Mouse (Mus musculus): ENCODE measurements around the gene Arpc1a. TPM values are rescaled to one million over a fixed set of nuclear protein-coding genes. Genes with fewer than 3 reads are reported as not detected.
"Not testable (repeated sequence)": the region's sequence is repeated elsewhere in the genome, so short reads cannot be mapped to it uniquely, and the experiment has no call there.

The Arpc1a gene
- polyA plus RNA-seq, 1 experiment from 2014 or later = 159 TPM

DNA sequence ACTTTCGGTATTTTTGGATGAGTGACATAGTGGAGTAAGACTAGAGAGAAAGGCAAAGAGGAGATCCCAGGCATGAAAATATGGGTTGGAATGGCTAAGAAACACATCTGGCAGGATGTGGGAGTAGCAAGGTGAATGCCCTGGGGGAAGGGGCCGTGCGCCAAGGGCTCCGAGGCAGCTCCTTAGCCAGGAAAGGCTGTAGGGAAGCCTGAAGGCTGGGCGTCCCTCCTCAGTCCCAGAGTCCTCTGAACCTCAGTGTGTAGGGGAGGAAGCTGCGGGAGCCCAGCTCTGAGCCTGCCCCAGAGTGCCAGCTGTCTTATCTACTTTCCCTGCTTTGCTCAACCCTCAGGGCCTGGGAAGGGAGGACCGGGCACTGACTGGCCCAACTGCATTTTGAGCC, 37.3 kb downstream of the Arpc1a start:
- H3K27me3 ChIP-seq = no peaks in the 10 kb centered on the region
- H3K9ac ChIP-seq = no peak overlapping the region
- ATAC-seq (ENCODE audit: insufficient number of reproducible peaks, insufficient read depth, low FRiP score, low TSS enrichment) = no peak
- H3K4me3 ChIP-seq = no peak overlapping the region
- peaks cover 25% of the 10 kb centered on the region for H3K36me3 ChIP-seq
- no peaks in the 10 kb centered on the region for H3K9me3 ChIP-seq
- no peak overlapping the region for H3K4me2 ChIP-seq (replicated peaks)
- no peak overlapping the region for H3K27ac ChIP-seq
- H3K4me1 ChIP-seq = peaks cover 7% of the 10 kb centered on the region; the same call in 1 of the 2 replicates
- WGBS = 48% methylated on average over 7 of the region's 7 CpGs

GRCm38 (mm10) chr5:145123396-145123795, 39.8 kb downstream of the Arpc1a start:
- Histone ChIP-seq H3K9ac (no peak overlapping the region), H3K4me1 (peaks cover 7% of the 10 kb centered on the region; the same call in 1 of the 2 replicates), H3K27me3 (no peaks in the 10 kb centered on the region), H3K36me3 (peaks cover 47% of the 10 kb centered on the region), H3K4me3 (no peak overlapping the region), H3K9me3 (no peaks in the 10 kb centered on the region), H3K4me2 (replicated peaks) (no peak overlapping the region), H3K27ac (no peak overlapping the region)
- ATAC-seq (ENCODE audit: insufficient number of reproducible peaks, insufficient read depth, low FRiP score, low TSS enrichment) = no peak
- 94% methylated on average over 19 of the region's 19 CpGs for WGBS

DNA sequence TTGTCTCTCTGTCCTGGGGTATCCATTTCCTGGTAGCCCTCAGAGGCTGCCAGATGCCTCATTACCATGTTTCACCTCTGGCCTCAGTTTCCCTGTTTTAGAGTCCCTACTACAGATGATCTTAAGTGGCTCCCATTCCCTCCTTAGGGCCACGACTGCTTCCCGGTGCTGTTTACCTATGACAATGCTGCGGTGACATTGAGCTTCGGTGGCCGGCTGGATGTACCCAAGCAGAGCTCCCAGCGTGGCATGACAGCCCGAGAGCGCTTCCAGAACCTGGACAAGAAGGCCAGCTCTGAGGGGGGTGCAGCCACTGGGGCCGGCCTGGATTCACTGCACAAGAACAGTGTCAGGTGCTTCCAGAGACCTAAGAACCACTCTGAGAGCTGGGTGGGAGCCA, 43.0 kb downstream of the Arpc1a start:
- WGBS = 96% methylated on average over 9 of the region's 9 CpGs
- Histone ChIP-seq H3K27ac (no peak overlapping the region), H3K9me3 (no peaks in the 10 kb centered on the region), H3K4me3 (no peak overlapping the region), H3K9ac (no peak overlapping the region), H3K4me1 (no peaks in the 10 kb centered on the region), H3K27me3 (no peaks in the 10 kb centered on the region), H3K4me2 (replicated peaks) (no peak overlapping the region), H3K36me3 (peaks cover 76% of the 10 kb centered on the region)
- ATAC-seq (ENCODE audit: insufficient number of reproducible peaks, insufficient read depth, low FRiP score, low TSS enrichment) = no peak

- H3K27ac ChIP-seq = no peak overlapping the region
- no peak overlapping the region for H3K4me3 ChIP-seq
- H3K27me3 ChIP-seq = no peaks in the 10 kb centered on the region
- H3K4me2 ChIP-seq (replicated peaks) = no peak overlapping the region
- no peaks in the 10 kb centered on the region for H3K9me3 ChIP-seq
- H3K9ac ChIP-seq = no peak overlapping the region
- no peaks in the 10 kb centered on the region for H3K4me1 ChIP-seq
- H3K36me3 ChIP-seq = peaks cover 90% of the 10 kb centered on the region
- WGBS = 92% methylated on average over 4 of the region's 4 CpGs
- ATAC-seq (ENCODE audit: insufficient number of reproducible peaks, insufficient read depth, low FRiP score, low TSS enrichment) = no peak
These were observed 45.5 kb downstream of the Arpc1a start for GRCm38 (mm10) chr5:145129124-145129523.

DNA sequence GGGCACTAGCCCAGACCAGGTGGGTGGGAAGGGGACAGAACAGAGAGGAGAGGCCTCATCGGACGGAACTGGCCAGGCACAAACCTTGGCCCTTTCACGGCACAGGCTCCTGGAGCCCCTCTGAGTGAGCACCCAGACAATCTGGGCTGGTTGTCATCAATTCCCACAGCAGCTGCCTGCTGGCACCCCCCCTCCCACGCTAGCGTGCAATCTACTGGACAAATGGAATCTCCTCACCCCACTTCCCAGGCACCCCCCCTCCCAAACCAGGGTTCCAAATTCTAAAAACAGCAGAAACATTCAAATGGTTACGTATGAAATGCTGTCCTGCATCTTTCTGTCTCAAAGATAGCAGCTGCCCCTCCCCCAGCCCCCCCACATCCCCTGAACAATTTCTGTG, 46.1 kb downstream of the Arpc1a start:
- H3K9me3 ChIP-seq; ATAC-seq (ENCODE audit: insufficient number of reproducible peaks, insufficient read depth, low FRiP score, low TSS enrichment); H3K27me3 ChIP-seq; H3K27ac ChIP-seq; H3K4me3 ChIP-seq; H3K9ac ChIP-seq; H3K4me2 ChIP-seq (replicated peaks); H3K4me1 ChIP-seq: not testable (repeated sequence)
- peaks cover 90% of the 10 kb centered on the region for H3K36me3 ChIP-seq
- 94% methylated on average over 3 of the region's 6 CpGs for WGBS

GRCm38 (mm10) chr5:145130191-145130590, 46.6 kb downstream of the Arpc1a start:
- 95% methylated on average over 11 of the region's 11 CpGs for WGBS
- no peak overlapping the region for H3K4me3 ChIP-seq
- H3K27me3 ChIP-seq = no peaks in the 10 kb centered on the region
- H3K27ac ChIP-seq = no peak overlapping the region
- ATAC-seq (ENCODE audit: insufficient number of reproducible peaks, insufficient read depth, low FRiP score, low TSS enrichment) = no peak
- H3K4me1 ChIP-seq = no peaks in the 10 kb centered on the region
- no peak overlapping the region for H3K9ac ChIP-seq
- H3K36me3 ChIP-seq = peaks cover 90% of the 10 kb centered on the region
- no peak overlapping the region for H3K4me2 ChIP-seq (replicated peaks)
- no peaks in the 10 kb centered on the region for H3K9me3 ChIP-seq

DNA sequence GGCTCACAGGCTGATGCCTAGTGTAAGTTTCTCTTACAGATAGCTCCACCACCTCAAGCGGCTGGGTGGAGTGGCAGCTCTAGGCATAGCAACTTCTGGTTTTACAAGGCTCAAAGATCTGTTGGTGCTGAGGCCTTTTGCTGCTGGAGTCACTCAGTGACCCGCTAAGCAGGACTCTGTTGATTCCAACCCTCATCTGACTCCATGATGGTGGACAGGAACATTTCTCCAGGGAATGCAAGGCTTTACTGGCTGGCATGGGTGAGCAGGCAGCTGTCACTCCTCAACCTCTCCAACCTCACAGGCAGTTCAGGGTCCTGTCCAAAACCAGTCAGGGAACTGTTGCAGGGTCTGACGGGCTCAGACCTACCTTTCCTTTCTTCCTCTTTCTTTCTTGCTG, 47.4 kb downstream of the Arpc1a start:
- H3K9me3 ChIP-seq = no peaks in the 10 kb centered on the region
- H3K36me3 ChIP-seq = peaks cover 89% of the 10 kb centered on the region
- no peaks in the 10 kb centered on the region for H3K4me1 ChIP-seq
- no peak overlapping the region for H3K4me3 ChIP-seq
- 91% methylated on average over 3 of the region's 3 CpGs for WGBS
- no peaks in the 10 kb centered on the region for H3K27me3 ChIP-seq
- H3K27ac ChIP-seq = no peak overlapping the region
- H3K4me2 ChIP-seq (replicated peaks) = no peak overlapping the region
- no peak for ATAC-seq (ENCODE audit: insufficient number of reproducible peaks, insufficient read depth, low FRiP score, low TSS enrichment)
- H3K9ac ChIP-seq = no peak overlapping the region

GRCm38 (mm10) chr5:145133275-145133674, 49.6 kb downstream of the Arpc1a start:
- not testable (repeated sequence) for H3K9me3 ChIP-seq; H3K4me2 ChIP-seq (replicated peaks); H3K27me3 ChIP-seq; H3K4me3 ChIP-seq; H3K27ac ChIP-seq; ATAC-seq (ENCODE audit: insufficient number of reproducible peaks, insufficient read depth, low FRiP score, low TSS enrichment); H3K4me1 ChIP-seq; H3K9ac ChIP-seq
- 85% methylated on average over 6 of the region's 6 CpGs for WGBS
- H3K36me3 ChIP-seq = peaks cover 84% of the 10 kb centered on the region

GRCm38 (mm10) chr5:145138836-145139235, 55.2 kb downstream of the Arpc1a start:
- H3K4me2 ChIP-seq (replicated peaks) = peak overlapping the region; percentile 82
- ATAC-seq (ENCODE audit: insufficient number of reproducible peaks, insufficient read depth, low FRiP score, low TSS enrichment) = 0 out of 2 replicates have a peak, but pooled peaks have one; percentile 3
- no peaks in the 10 kb centered on the region for H3K27me3 ChIP-seq
- peak overlapping the region; percentile 85 for H3K9ac ChIP-seq
- peaks cover 25% of the 10 kb centered on the region for H3K4me1 ChIP-seq
- H3K9me3 ChIP-seq = no peaks in the 10 kb centered on the region
- peaks cover 55% of the 10 kb centered on the region for H3K36me3 ChIP-seq
- 17% methylated on average over 6 of the region's 6 CpGs for WGBS
- peak overlapping the region; percentile 66 for H3K4me3 ChIP-seq
- H3K27ac ChIP-seq = no peak overlapping the region

DNA sequence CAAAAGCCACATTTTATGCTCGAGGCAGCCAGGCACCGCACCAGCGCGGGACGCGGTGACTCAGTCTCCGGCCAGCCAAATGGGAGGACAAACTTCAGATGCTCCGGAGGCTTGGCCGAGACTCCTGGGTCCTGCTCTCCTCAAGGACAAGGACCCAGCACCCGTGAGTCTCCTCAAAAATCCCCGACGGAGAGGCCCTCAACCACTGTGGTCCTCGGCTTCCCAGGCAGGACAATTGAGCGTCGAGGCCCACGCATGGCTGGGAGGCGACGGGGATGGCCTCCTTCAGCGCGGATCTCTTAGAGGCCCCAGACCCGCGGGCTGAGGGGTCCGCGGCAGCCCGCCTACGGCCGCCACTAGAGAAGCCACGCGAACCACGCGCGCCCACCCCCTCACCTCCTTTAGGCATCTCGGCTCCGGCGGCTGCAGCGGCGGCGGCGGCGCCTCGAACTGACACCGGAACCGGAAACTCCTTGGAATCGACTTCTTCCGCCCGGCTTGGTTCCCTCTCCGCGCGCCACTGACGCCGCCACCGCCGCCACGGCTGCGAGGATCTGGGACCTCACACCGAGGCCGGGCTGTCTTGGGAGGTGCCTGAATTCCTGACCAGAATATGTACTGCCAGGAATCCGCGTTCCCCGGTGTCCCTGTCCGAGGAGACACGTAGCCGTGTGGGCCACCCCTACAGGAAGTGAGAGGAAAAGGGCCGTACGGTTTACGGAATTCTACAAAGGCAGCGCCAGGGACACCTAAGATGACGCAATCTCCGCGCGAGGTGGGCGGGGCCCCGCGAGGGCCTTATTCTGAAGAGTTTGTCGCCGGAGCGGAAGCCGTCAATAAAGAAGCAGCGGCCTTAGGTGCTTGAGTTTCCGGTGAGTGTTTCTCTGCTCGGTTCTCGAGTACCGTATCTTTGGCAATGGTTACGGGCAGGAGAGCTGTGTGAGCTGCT, 56.2 kb downstream of the Arpc1a start, which contains the start of the genes Pdap1 and Bud31:
Pdap1 (minus strand) TSS at position 668 of the 949 bp plus-strand sequence.
Bud31 (plus strand) TSS at position 792 of the 949 bp plus-strand sequence.
- Histone ChIP-seq H3K4me3 (peak within 1 kb of the TSS; percentile 66), H3K9ac (peak within 1 kb of the TSS; percentile 85), H3K36me3 (peaks cover 54% of the 10 kb centered on the region), H3K9me3 (no peaks in the 10 kb centered on the region), H3K27me3 (no peaks in the 10 kb centered on the region), H3K27ac (peak within 1 kb of the TSS; percentile 82), H3K4me1 (peaks cover 25% of the 10 kb centered on the region), H3K4me2 (replicated peaks) (peak within 1 kb of the TSS; percentile 82)
- under 1% methylated on average over 84 of the region's 84 CpGs for WGBS
- ATAC-seq (ENCODE audit: insufficient number of reproducible peaks, insufficient read depth, low FRiP score, low TSS enrichment) = peak; percentile 92

- Histone ChIP-seq H3K4me1 (peaks cover 25% of the 10 kb centered on the region), H3K4me3 (peak overlapping the region; percentile 66), H3K9me3 (no peaks in the 10 kb centered on the region), H3K27ac (peak overlapping the region; percentile 82), H3K36me3 (peaks cover 57% of the 10 kb centered on the region), H3K27me3 (no peaks in the 10 kb centered on the region), H3K9ac (peak overlapping the region; percentile 85), H3K4me2 (replicated peaks) (peak overlapping the region; percentile 82)
- ATAC-seq (ENCODE audit: insufficient number of reproducible peaks, insufficient read depth, low FRiP score, low TSS enrichment) = no peak
- WGBS = under 1% methylated on average over 18 of the region's 18 CpGs
These were observed 57.0 kb downstream of the Arpc1a start for GRCm38 (mm10) chr5:145140611-145141010.

- Histone ChIP-seq H3K27ac (no peak overlapping the region), H3K4me3 (no peak overlapping the region), H3K27me3 (no peaks in the 10 kb centered on the region), H3K9ac (no peak overlapping the region), H3K4me1 (no peaks in the 10 kb centered on the region), H3K4me2 (replicated peaks) (no peak overlapping the region), H3K9me3 (no peaks in the 10 kb centered on the region), H3K36me3 (peaks cover 97% of the 10 kb centered on the region)
- ATAC-seq (ENCODE audit: insufficient number of reproducible peaks, insufficient read depth, low FRiP score, low TSS enrichment) = no peak
- WGBS = 91% methylated on average over 5 of the region's 5 CpGs
These were observed 64.1 kb downstream of the Arpc1a start for GRCm38 (mm10) chr5:145147748-145148147.

Data from embryonic facial prominence, embryonic 12.5 days (tissue).